Mouse (Mus musculus) CH12.LX (cell line): ENCODE measurements around the gene Pdgfra. TPM values are rescaled to one million over a fixed set of nuclear protein-coding genes. Genes with fewer than 3 reads are reported as not detected.

ENCODE experiments used
- DNase-seq: peaks from one replicate; pipeline ENCODE4 v3.0.0-alpha.2; 2013; ENCODE audit errors: extremely low read depth
- H3K27ac ChIP-seq: 2 replicates; pipeline ENCODE4 v1.5.1; 2012; ENCODE audit warnings: low read depth, mild to moderate bottlenecking, control low read depth, moderate library complexity; ENCODE audit not compliant: insufficient read depth
- H3K27me3 ChIP-seq: replicated peaks from 2 replicates; pipeline ENCODE3; 2012; ENCODE audit warnings: inconsistent platforms
- H3K36me3 ChIP-seq, 2 experiments: replicated peaks in 1 of 2; 2 replicates each; pipeline versions ENCODE3 to v1.6.1; 2012; ENCODE audit warnings: inconsistent platforms in 1 of 2, low read length in 1 of 2, mild to moderate bottlenecking in 1 of 2, mixed read lengths in 1 of 2, moderate library complexity in 1 of 2; ENCODE audit not compliant: control insufficient read depth in 1 of 2, insufficient read depth in 1 of 2
- H3K4me1 ChIP-seq, 2 experiments: 2 replicates each; pipeline ENCODE4 v1.6.1; 2012; ENCODE audit warnings: inconsistent platforms in 1 of 2, moderate library complexity in 1 of 2; ENCODE audit not compliant: insufficient read depth in 2 of 2, control insufficient read depth in 1 of 2
- H3K4me2 ChIP-seq: 2 replicates; pipeline ENCODE4 v1.6.1; 2012; ENCODE audit warnings: low read depth, mild to moderate bottlenecking, control low read depth; ENCODE audit not compliant: poor library complexity, insufficient read depth, severe bottlenecking
- H3K4me3 ChIP-seq, 3 experiments: fragments of 150-350 bp in 1 of 3; sonication (generic) in 1 of 3; replicated peaks in 1 of 3; 2 replicates each; pipeline versions ENCODE3 to v1.5.1; 2011 to 2012; ENCODE audit warnings: low read depth in 2 of 3, low read length in 2 of 3, mild to moderate bottlenecking in 2 of 3, moderate library complexity in 2 of 3, control low read depth in 1 of 3, improper control_type of control experiment in 1 of 3, inconsistent platforms in 1 of 3, mixed read lengths in 1 of 3; ENCODE audit not compliant: poor library complexity in 1 of 3
- H3K79me2 ChIP-seq: replicated peaks from 2 replicates; pipeline ENCODE4 v1.6.1; 2012; ENCODE audit warnings: mild to moderate bottlenecking, moderate library complexity; ENCODE audit not compliant: control insufficient read depth, poor library complexity, insufficient read depth, severe bottlenecking; ENCODE audit errors: extremely low read depth
- H3K9ac ChIP-seq: 2 replicates; pipeline ENCODE4 v1.6.1; 2012; ENCODE audit warnings: low read depth, mild to moderate bottlenecking, control low read depth, moderate library complexity; ENCODE audit not compliant: insufficient read depth
- H3K9me3 ChIP-seq: replicated peaks from 2 replicates; pipeline ENCODE3; 2012; ENCODE audit warnings: low read length, inconsistent platforms, mixed read lengths
- BHLHE40 ChIP-seq: IDR thresholded peaks from 2 replicates; pipeline ENCODE4 v1.6.1; 2011; ENCODE audit warnings: mild to moderate bottlenecking, low read depth, low read length, improper control_type of control experiment
- CHD1 ChIP-seq: IDR thresholded peaks from 2 replicates; pipeline ENCODE4 v1.6.1; 2012; ENCODE audit warnings: low read depth, low read length, improper control_type of control experiment, inconsistent platforms
- E2F4 ChIP-seq: IDR thresholded peaks from 2 replicates; pipeline ENCODE4 v1.6.1; 2011; ENCODE audit warnings: low read depth, low read length, improper control_type of control experiment; ENCODE audit not compliant: insufficient replicate concordance
- ELF1 ChIP-seq: IDR thresholded peaks from 2 replicates; pipeline ENCODE4 v1.6.1; 2014; ENCODE audit warnings: low read depth, mild to moderate bottlenecking, inconsistent platforms, low read length, improper control_type of control experiment
- EP300 ChIP-seq: IDR thresholded peaks from 2 replicates; pipeline ENCODE4 v1.6.1; 2011; ENCODE audit warnings: low read length, improper control_type of control experiment
- GABPA ChIP-seq: IDR thresholded peaks from 2 replicates; pipeline ENCODE4 v1.6.1; 2012; ENCODE audit warnings: low read depth, low read length, improper control_type of control experiment, inconsistent platforms; ENCODE audit not compliant: insufficient replicate concordance
- HCFC1 ChIP-seq: IDR thresholded peaks from 2 replicates; pipeline ENCODE4 v1.6.1; 2012; ENCODE audit warnings: low read depth, mild to moderate bottlenecking, inconsistent platforms, low read length, improper control_type of control experiment
- JUN ChIP-seq: IDR thresholded peaks from 2 replicates; pipeline ENCODE4 v1.6.1; 2011; ENCODE audit warnings: low read depth, mild to moderate bottlenecking, low read length, improper control_type of control experiment, moderate library complexity; ENCODE audit not compliant: insufficient read depth
- JUND ChIP-seq: conservative IDR thresholded peaks from 2 replicates; pipeline ENCODE4 v1.6.1; 2011; ENCODE audit warnings: low read depth, low read length, improper control_type of control experiment
- MAFK ChIP-seq: IDR thresholded peaks from 2 replicates; pipeline ENCODE4 v1.6.1; 2011; ENCODE audit warnings: low read length, improper control_type of control experiment; ENCODE audit not compliant: insufficient replicate concordance
- MAX ChIP-seq: IDR thresholded peaks from 2 replicates; pipeline ENCODE4 v1.6.1; 2011; ENCODE audit warnings: low read length, improper control_type of control experiment
- MAZ ChIP-seq: IDR thresholded peaks from 2 replicates; pipeline ENCODE4 v1.6.1; 2012; ENCODE audit warnings: low read depth, mild to moderate bottlenecking, inconsistent platforms, low read length, improper control_type of control experiment, moderate library complexity
- MEF2A ChIP-seq: IDR thresholded peaks from 2 replicates; pipeline ENCODE4 v1.6.1; 2014; ENCODE audit warnings: low read depth, mild to moderate bottlenecking, inconsistent platforms, low read length, improper control_type of control experiment, borderline replicate concordance
- NELFE ChIP-seq: IDR thresholded peaks from 2 replicates; pipeline ENCODE4 v1.6.1; 2011; ENCODE audit warnings: low read depth, low read length, improper control_type of control experiment
- NRF1 ChIP-seq: IDR thresholded peaks from 2 replicates; pipeline ENCODE4 v1.6.1; 2014; ENCODE audit warnings: low read depth, mild to moderate bottlenecking, inconsistent platforms, low read length, improper control_type of control experiment, moderate library complexity
- RCOR1 ChIP-seq: conservative IDR thresholded peaks from 2 replicates; pipeline ENCODE4 v1.6.1; 2012; ENCODE audit warnings: low read depth, mild to moderate bottlenecking, inconsistent platforms, low read length, improper control_type of control experiment
- SIN3A ChIP-seq: IDR thresholded peaks from 2 replicates; pipeline ENCODE4 v1.6.1; 2012; ENCODE audit warnings: low read length, improper control_type of control experiment, inconsistent platforms
- SMC3 ChIP-seq: IDR thresholded peaks from 2 replicates; pipeline ENCODE4 v1.6.1; 2011; ENCODE audit warnings: low read depth, low read length, improper control_type of control experiment
- TCF12 ChIP-seq: IDR thresholded peaks from 2 replicates; pipeline ENCODE4 v1.6.1; 2014; ENCODE audit warnings: low read depth, mild to moderate bottlenecking, inconsistent platforms, low read length, improper control_type of control experiment
- UBTF ChIP-seq: IDR thresholded peaks from 2 replicates; pipeline ENCODE4 v1.6.1; 2012; ENCODE audit warnings: low read depth, mild to moderate bottlenecking, inconsistent platforms, low read length, improper control_type of control experiment, moderate library complexity
- USF2 ChIP-seq: conservative IDR thresholded peaks from 2 replicates; pipeline ENCODE4 v1.6.1; 2011; ENCODE audit warnings: low read depth, low read length, improper control_type of control experiment
- ZC3H11A ChIP-seq: IDR thresholded peaks from 2 replicates; pipeline ENCODE4 v1.6.1; 2012; ENCODE audit warnings: low read depth, mild to moderate bottlenecking, inconsistent platforms, low read length, improper control_type of control experiment
- ZKSCAN1 ChIP-seq: IDR thresholded peaks from 2 replicates; pipeline ENCODE4 v1.6.1; 2012; ENCODE audit warnings: low read depth, inconsistent platforms, low read length, improper control_type of control experiment, borderline replicate concordance
- dilution Hi-C: fragments of 300-500 bp; cut with MboI; formaldehyde crosslinking; loops from 2 replicates; pipeline ENCODE4 v1.14.3; 2020; ENCODE audit warnings: low sequenced_read_pairs; ENCODE audit not compliant: extremely low pct_unique_long_range_greater_than_20kb, extremely low pct_ligation_motif_present
- in situ Hi-C: fragments of 300-500 bp; cut with MboI; formaldehyde crosslinking; loops from 3 replicates; pipeline ENCODE4 v1.14.3; 2019; ENCODE audit warnings: low sequenced_read_pairs, low pct_ligation_motif_present, low pct_unique_long_range_greater_than_20kb, mixed read lengths
- polyA plus RNA-seq: library from polyadenylated mRNA; unstranded; fragments of >175 nt; gene quantifications from 2 replicates; pipeline ENCODE4 v1.2.1, GENCODE M21; 2012; ENCODE audit warnings: low read depth; ENCODE audit not compliant: insufficient read length
- total RNA-seq, 2 experiments: library from RNA; depleted of rRNA; stranded (reverse); fragments of 300-350 nt in 1 of 2; fragments of >200 nt in 1 of 2; gene quantifications; 2 replicates each; pipeline ENCODE4 v1.2.3; 2012 to 2014

Pdgfra gene
- total RNA-seq (2012; rRNA removed) (0.04 and 0.25 TPM in 2 replicates), total RNA-seq (2014; rRNA removed) (0.13 TPM in 1 of 2 replicates, not detected in the other), polyA plus RNA-seq (0.10 and 0.13 TPM in 2 replicates)

- H3K36me3 ChIP-seq: no peaks in the 10 kb centered on the region
- no peak for TF ChIP-seq MAFK
- TF ChIP-seq EP300: no peak
- TF ChIP-seq MEF2A: no peak
- TF ChIP-seq NELFE: no peak
- no peak for TF ChIP-seq E2F4
- no peak for TF ChIP-seq SMC3
- no peak for TF ChIP-seq BHLHE40
- TF ChIP-seq TCF12: no peak
- no peak for TF ChIP-seq USF2
- TF ChIP-seq JUND: no peak
- no peak for TF ChIP-seq ZC3H11A
- TF ChIP-seq HCFC1: no peak
- no peak for TF ChIP-seq JUN
- no peak for TF ChIP-seq NRF1
- TF ChIP-seq ELF1: no peak
- TF ChIP-seq CHD1: no peak
- TF ChIP-seq RCOR1: no peak
- no peak for TF ChIP-seq MAX
- TF ChIP-seq SIN3A: no peak
- TF ChIP-seq UBTF: no peak
- TF ChIP-seq, all 38 proteins: peak for 0
- DNase-seq: no peak
- in situ Hi-C loops (loop anchor here (10.0 to 25.0 kb wide), 5 partner anchors 357 to 1297 kb away; no protein-coding TSS in a partner anchor), dilution Hi-C loops (no loop called here)
- H3K9ac ChIP-seq: no peak within 1 kb of the TSS
- peaks cover 20% of the 10 kb centered on the region for H3K27me3 ChIP-seq
- H3K79me2 ChIP-seq: no peaks in the 10 kb centered on the region
- no peak within 1 kb of the TSS for H3K27ac ChIP-seq
- peaks cover 0 to 17% of the 10 kb centered on the region in 2 experiments; a peak in 2 of 4 replicates for H3K4me1 ChIP-seq
- H3K4me2 ChIP-seq: no peak within 1 kb of the TSS
- H3K9me3 ChIP-seq: peaks cover 11% of the 10 kb centered on the region
- H3K4me3 ChIP-seq: no peak within 1 kb of the TSS
These were observed at the start of gene Pdgfra for GRCm38 (mm10) chr5:75152021-75152425. Pdgfra (plus strand) TSS chr5:75152292.

GRCm38 (mm10) chr5:75106511-75106910, 45.6 kb upstream of the Pdgfra start:
- TF ChIP-seq RCOR1: no peak
- TF ChIP-seq ZC3H11A: no peak
- no peak for TF ChIP-seq MAFK
- no peak for TF ChIP-seq MAX
- TF ChIP-seq E2F4: no peak
- TF ChIP-seq GABPA: no peak
- no peak for TF ChIP-seq SIN3A
- no peak for TF ChIP-seq TCF12
- no peak for TF ChIP-seq HCFC1
- TF ChIP-seq BHLHE40: no peak
- no peak for TF ChIP-seq SMC3
- no peak for TF ChIP-seq NRF1
- no peak for TF ChIP-seq ZKSCAN1
- TF ChIP-seq MAZ: no peak
- TF ChIP-seq JUND: no peak
- no peak for TF ChIP-seq NELFE
- TF ChIP-seq, all 38 proteins: peak for 0

More at GRCm38 (mm10) chr5:75106511-75106910, 45.6 kb upstream of the Pdgfra start:
- Histone ChIP-seq H3K4me3 (no peak overlapping the region), H3K4me1 (no peaks in the 10 kb centered on the region), H3K79me2 (no peaks in the 10 kb centered on the region), H3K4me2 (no peak overlapping the region), H3K9me3 (no peaks in the 10 kb centered on the region), H3K27me3 (no peaks in the 10 kb centered on the region), H3K36me3 (no peaks in the 10 kb centered on the region), H3K27ac (no peak overlapping the region), H3K9ac (no peak overlapping the region)
- dilution Hi-C loops (no loop called here), in situ Hi-C loops (no loop called here)
- no peak for DNase-seq
